In genomic region chr8:11555720-11556591, GRCm38 (mm10) we compare ENCODE assay signal across 7 mouse cellular contexts. TPM values are rescaled to one million over a fixed set of nuclear protein-coding genes. Genes with fewer than 3 reads are reported as not detected.
DNase-seq lines count a peak whose midpoint lies in the region; ATAC-seq and TF ChIP-seq lines count a peak whose summit lies in the region.

No protein-coding gene starts in this region.

- peak; percentile 99 for TF ChIP-seq POLR2A in small intestine, adult 2 months (IDR thresholded peaks at IDR 0.05; ENCODE audit: low read depth, low read length)

- peaks cover 3% of the 10 kb centered on the region for H3K36me3 ChIP-seq in embryonic facial prominence, embryonic 10.5 days (replicated peaks)
- no peaks in the 10 kb centered on the region for H3K36me3 ChIP-seq in intestine, postnatal 0 days (ENCODE audit: control insufficient read depth, insufficient read depth)
- H3K36me3 ChIP-seq in midbrain, embryonic 12.5 days = no peaks in the 10 kb centered on the region
- H3K36me3 ChIP-seq in small intestine, adult 2 months (ENCODE audit: control insufficient read depth, insufficient read depth, low read length) = no peaks in the 10 kb centered on the region

- H3K9ac ChIP-seq in intestine, postnatal 0 days (ENCODE audit: low read depth, low read length) = peak overlapping the region; percentile 85
- H3K9ac ChIP-seq in midbrain, embryonic 12.5 days (replicated peaks) = peak overlapping the region; percentile 98

- H3K9me3 ChIP-seq in embryonic facial prominence, embryonic 10.5 days = no peaks in the 10 kb centered on the region
- H3K9me3 ChIP-seq in intestine, postnatal 0 days (ENCODE audit: control insufficient read depth) = no peaks in the 10 kb centered on the region
- H3K9me3 ChIP-seq in midbrain, embryonic 12.5 days = no peaks in the 10 kb centered on the region

- intact Hi-C loops in left cerebral cortex, postnatal 4 days (cut with DNase I) = loop anchor here (10.0 kb wide), 1 partner anchor 149 kb away; the partner anchor contains the start of gene 1700016D06Rik

- DNase-seq in adrenal gland, postnatal 10 days = peak; percentile 98
- peak; percentile 100 for DNase-seq in embryonic facial prominence, embryonic 10.5 days (ENCODE audit: low spot score)
- peak; percentile 79 for DNase-seq in gonadal fat pad, adult 2 months (ENCODE audit: low read depth)
- DNase-seq in left cerebral cortex, postnatal 4 days = peak; percentile 100

- peak overlapping the region; percentile 99 for H3K27ac ChIP-seq in embryonic facial prominence, embryonic 10.5 days (replicated peaks)
- H3K27ac ChIP-seq in intestine, postnatal 0 days (ENCODE audit: low read depth, low read length) = peak overlapping the region; percentile 96
- peak overlapping the region; percentile 100 for H3K27ac ChIP-seq in midbrain, embryonic 12.5 days (replicated peaks)
- H3K27ac ChIP-seq in small intestine, adult 2 months (ENCODE audit: insufficient read depth, low read depth, low read length) = peak overlapping the region; percentile 90

- no peak for TF ChIP-seq CTCF in intestine, postnatal 0 days (IDR thresholded peaks at IDR 0.05; ENCODE audit: low read depth)
- no peak for TF ChIP-seq CTCF in small intestine, adult 2 months (IDR thresholded peaks at IDR 0.05; ENCODE audit: extremely low read depth, insufficient read length, insufficient replicate concordance, low read depth, low read length)

- peak overlapping the region; percentile 94 for H3K4me3 ChIP-seq in embryonic facial prominence, embryonic 10.5 days
- peak overlapping the region; percentile 68 for H3K4me3 ChIP-seq in intestine, postnatal 0 days (ENCODE audit: low read depth, low read length)
- H3K4me3 ChIP-seq in midbrain, embryonic 12.5 days = peak overlapping the region; percentile 77
- peak overlapping the region; percentile 78 for H3K4me3 ChIP-seq in small intestine, adult 2 months (ENCODE audit: low read depth, low read length)

- WGBS in embryonic facial prominence, embryonic 10.5 days = under 1% methylated on average over 102 of the region's 103 CpGs
- WGBS in intestine, postnatal 0 days = under 1% methylated on average over 96 of the region's 103 CpGs
- under 1% methylated on average over 101 of the region's 103 CpGs for WGBS in midbrain, embryonic 12.5 days
- WGBS in small intestine, adult 2 months = under 1% methylated on average over 95 of the region's 103 CpGs

- peaks cover 37% of the 10 kb centered on the region for H3K4me1 ChIP-seq in embryonic facial prominence, embryonic 10.5 days
- peaks cover 6% of the 10 kb centered on the region; the same call in 1 of the 2 replicates for H3K4me1 ChIP-seq in intestine, postnatal 0 days (replicated peaks; ENCODE audit: control insufficient read depth, insufficient read depth, low read length)
- H3K4me1 ChIP-seq in midbrain, embryonic 12.5 days = peaks cover 29% of the 10 kb centered on the region
- H3K4me1 ChIP-seq in small intestine, adult 2 months (ENCODE audit: control insufficient read depth, insufficient read depth, insufficient read length, low read length) = peaks cover 3% of the 10 kb centered on the region; the same call in 1 of the 2 replicates

- H3K27me3 ChIP-seq in embryonic facial prominence, embryonic 10.5 days (replicated peaks; ENCODE audit: low read depth, poor library complexity, severe bottlenecking) = 0 out of 2 replicates have a peak, but pooled peaks cover 4% of the 10 kb centered on the region
- H3K27me3 ChIP-seq in intestine, postnatal 0 days (replicated peaks; ENCODE audit: control insufficient read depth, insufficient read depth, low read length) = no peaks in the 10 kb centered on the region
- H3K27me3 ChIP-seq in midbrain, embryonic 12.5 days = no peaks in the 10 kb centered on the region
- no peaks in the 10 kb centered on the region for H3K27me3 ChIP-seq in small intestine, adult 2 months (ENCODE audit: control insufficient read depth, insufficient read depth, low read length)

- H3K4me2 ChIP-seq in intestine, postnatal 0 days (replicated peaks; ENCODE audit: low read depth) = peak overlapping the region; percentile 97
- peak overlapping the region; percentile 75 for H3K4me2 ChIP-seq in midbrain, embryonic 12.5 days (replicated peaks)

- ATAC-seq in intestine, postnatal 0 days = peak; percentile 82
- peak; percentile 87 for ATAC-seq in midbrain, embryonic 12.5 days (ENCODE audit: low FRiP score, low read depth)

RNA-seq across cellular contexts. Expression of gene Ing1, which starts 0.6 kb away (rescaled TPM):
- 10 to 100 TPM; 31.2 to 35.7 TPM for total RNA-seq in adrenal gland, postnatal 10 days (2021)
- polyA plus RNA-seq in embryonic facial prominence, embryonic 10.5 days (2016; fragmentation: Nextera tagmentation; extraction: Ambion mirVana) = 31.1 and 32.6 TPM in 2 replicates
- 16.2 and 21.7 TPM in 2 replicates for polyA plus RNA-seq in gonadal fat pad, adult 2 months (2012; rRNA removed)
- polyA plus RNA-seq in intestine, postnatal 0 days (2015; fragmentation: Nextera tagmentation; extraction: Ambion mirVana) = 19.5 and 20.2 TPM in 2 replicates
- 10 to 100 TPM; 61.3 to 65.7 TPM for total RNA-seq in left cerebral cortex, postnatal 4 days (2021)
- 45.2 and 49.3 TPM in 2 replicates for polyA plus RNA-seq in midbrain, embryonic 12.5 days (2016; fragmentation: Nextera tagmentation; extraction: Ambion mirVana)
- 4.0 and 13.2 TPM in 2 replicates for polyA plus RNA-seq in small intestine, adult 2 months (2012; rRNA removed)

RNA-seq across cellular contexts. Expression of gene Cars2, which starts 5.4 kb away (rescaled TPM):
- 10 to 100 TPM; 38.4 to 39.3 TPM for total RNA-seq in adrenal gland, postnatal 10 days (2021)
- 17.9 and 18.6 TPM in 2 replicates for polyA plus RNA-seq in embryonic facial prominence, embryonic 10.5 days (2016; fragmentation: Nextera tagmentation; extraction: Ambion mirVana)
- polyA plus RNA-seq in gonadal fat pad, adult 2 months (2012; rRNA removed) = 36.2 and 39.0 TPM in 2 replicates
- 10.0 and 12.6 TPM in 2 replicates for polyA plus RNA-seq in intestine, postnatal 0 days (2015; fragmentation: Nextera tagmentation; extraction: Ambion mirVana)
- 10 to 100 TPM; 33.4 to 37.2 TPM for total RNA-seq in left cerebral cortex, postnatal 4 days (2021)
- polyA plus RNA-seq in midbrain, embryonic 12.5 days (2016; fragmentation: Nextera tagmentation; extraction: Ambion mirVana) = 17.6 and 20.9 TPM in 2 replicates
- polyA plus RNA-seq in small intestine, adult 2 months (2012; rRNA removed) = 32.0 and 46.2 TPM in 2 replicates

RNA-seq across cellular contexts. Expression of gene Naxd, which starts 58.6 kb away (rescaled TPM):
- total RNA-seq in adrenal gland, postnatal 10 days (2021) = 10 to 100 TPM; 60.9 to 63.3 TPM
- polyA plus RNA-seq in embryonic facial prominence, embryonic 10.5 days (2016; fragmentation: Nextera tagmentation; extraction: Ambion mirVana) = 106 and 114 TPM in 2 replicates
- polyA plus RNA-seq in gonadal fat pad, adult 2 months (2012; rRNA removed) = 186 and 189 TPM in 2 replicates
- 82.8 and 83.5 TPM in 2 replicates for polyA plus RNA-seq in intestine, postnatal 0 days (2015; fragmentation: Nextera tagmentation; extraction: Ambion mirVana)
- 10 to 100 TPM; 62.9 to 68.7 TPM for total RNA-seq in left cerebral cortex, postnatal 4 days (2021)
- 117 and 122 TPM in 2 replicates for polyA plus RNA-seq in midbrain, embryonic 12.5 days (2016; fragmentation: Nextera tagmentation; extraction: Ambion mirVana)
- polyA plus RNA-seq in small intestine, adult 2 months (2012; rRNA removed) = 64.9 and 81.1 TPM in 2 replicates

Comparison
In these comparisons a context has a peak if more than half of its experiments do, and no peak if none do; other contexts are left out.
1. Peak in every context shown above with its lines: DNase-seq, ATAC-seq, H3K4me3 ChIP-seq and H3K27ac ChIP-seq.